Mouse (Mus musculus) intestine, postnatal 0 days (tissue): Measurements from ENCODE around the gene Parp9. TPM values are rescaled to one million over a fixed set of nuclear protein-coding genes. Genes with fewer than 3 reads are reported as not detected.
"Not testable (repeated sequence)": the region's sequence is repeated elsewhere in the genome, so short reads cannot be mapped to it uniquely, and the experiment has no call there.

ENCODE experiments used
- ATAC-seq: fragments of 200-750 bp; cut with Nextera tagmentation; 2 replicates; pipeline ENCODE4 v1.8.0; 2017; ENCODE audit warnings: mild to moderate bottlenecking, moderate TSS enrichment, moderate library complexity
- H3K27ac ChIP-seq: fragments of 300-500 bp; sonication (generic); 2 replicates; pipeline ENCODE4 v1.5.1; 2014; ENCODE audit warnings: mild to moderate bottlenecking, low read depth, low read length, moderate library complexity
- H3K27me3 ChIP-seq: fragments of 300-500 bp; sonication (generic); replicated peaks from 2 replicates; pipeline ENCODE4 v1.6.1; 2014; ENCODE audit warnings: low read length, mixed read lengths; ENCODE audit not compliant: control insufficient read depth, insufficient read depth
- H3K36me3 ChIP-seq: fragments of 300-500 bp; sonication (generic); 2 replicates; pipeline ENCODE4 v1.6.1; 2014; ENCODE audit warnings: mild to moderate bottlenecking, moderate library complexity; ENCODE audit not compliant: control insufficient read depth, insufficient read depth
- H3K4me1 ChIP-seq: fragments of 300-500 bp; sonication (generic); replicated peaks from 2 replicates; pipeline ENCODE4 v1.6.1; 2014; ENCODE audit warnings: antibody characterized with exemption, low read length, mixed read lengths; ENCODE audit not compliant: control insufficient read depth, insufficient read depth
- H3K4me2 ChIP-seq: fragments of 300-500 bp; sonication (generic); replicated peaks from 2 replicates; pipeline ENCODE4 v1.6.1; 2014; ENCODE audit warnings: low read depth, mild to moderate bottlenecking, moderate library complexity
- H3K4me3 ChIP-seq: fragments of 300-500 bp; sonication (generic); 2 replicates; pipeline ENCODE4 v1.5.1; 2014; ENCODE audit warnings: low read depth, low read length
- H3K9ac ChIP-seq: fragments of 300-500 bp; sonication (generic); 2 replicates; pipeline ENCODE4 v1.6.1; 2014; ENCODE audit warnings: mild to moderate bottlenecking, low read depth, low read length
- H3K9me3 ChIP-seq: fragments of 300-500 bp; sonication (generic); 2 replicates; pipeline ENCODE4 v1.6.1; 2016; ENCODE audit warnings: mixed run types; ENCODE audit not compliant: control insufficient read depth
- CTCF ChIP-seq: sonication (generic); IDR thresholded peaks from 2 replicates; pipeline ENCODE4 v1.5.1; 2016; ENCODE audit warnings: low read depth, mild to moderate bottlenecking, control low read depth, antibody characterized with exemption, moderate library complexity
- WGBS: fragments of 180-500 bp; shearing (Covaris S2); extraction: QIAGEN DNeasy Blood & Tissue Kit; methylation state at CpG from one replicate; pipeline ENCODE4 v1.1.7; 2014; 5-methylcytosine and 5-hydroxymethylcytosine counted together
- polyA plus RNA-seq: library from polyadenylated mRNA; unstranded; fragments of >200 nt; fragmentation: Nextera tagmentation; extraction: Ambion mirVana; gene quantifications from 2 replicates; pipeline ENCODE4 v1.2.1, GENCODE M21; 2015

The Parp9 gene
- polyA plus RNA-seq, 1 experiment from 2014 or later = 29.2 TPM

GRCm38 (mm10) chr16:35941382-35941781 is 3.1 kb downstream of the Parp9 start:
- Histone ChIP-seq H3K36me3 (peaks cover 29% of the 10 kb centered on the region), H3K27me3 (no peaks in the 10 kb centered on the region), H3K27ac (no peak overlapping the region), H3K4me2 (no peak overlapping the region), H3K4me3 (no peak overlapping the region), H3K9me3 (no peaks in the 10 kb centered on the region), H3K4me1 (no peaks in the 10 kb centered on the region), H3K9ac (no peak overlapping the region)
- TF ChIP-seq CTCF = peak; percentile 65
- no peak for ATAC-seq
- 84% methylated on average over 7 of the region's 7 CpGs for WGBS

- Histone ChIP-seq H3K27me3 (no peaks in the 10 kb centered on the region), H3K36me3 (peaks cover 36% of the 10 kb centered on the region), H3K4me1 (no peaks in the 10 kb centered on the region), H3K27ac (no peak overlapping the region), H3K9me3 (no peaks in the 10 kb centered on the region), H3K9ac (no peak overlapping the region), H3K4me3 (no peak overlapping the region), H3K4me2 (no peak overlapping the region)
- WGBS = 76% methylated on average over 5 of the region's 5 CpGs
- no peak for TF ChIP-seq CTCF
- no peak for ATAC-seq
These were observed 11.0 kb downstream of the Parp9 start for GRCm38 (mm10) chr16:35949264-35949663.

GRCm38 (mm10) chr16:35951216-35951615 is 12.9 kb downstream of the Parp9 start:
- Histone ChIP-seq H3K4me1 (no peaks in the 10 kb centered on the region), H3K27ac (no peak overlapping the region), H3K4me2 (no peak overlapping the region), H3K36me3 (peaks cover 38% of the 10 kb centered on the region), H3K4me3 (no peak overlapping the region), H3K27me3 (no peaks in the 10 kb centered on the region), H3K9ac (no peak overlapping the region), H3K9me3 (no peaks in the 10 kb centered on the region)
- ATAC-seq = no peak
- WGBS = 89% methylated on average over 3 of the region's 3 CpGs
- TF ChIP-seq CTCF = no peak

GRCm38 (mm10) chr16:35952628-35953130 is 14.4 kb downstream of the Parp9 start:
- no peaks in the 10 kb centered on the region for H3K4me1 ChIP-seq
- no peaks in the 10 kb centered on the region for H3K9me3 ChIP-seq
- H3K27ac ChIP-seq = no peak overlapping the region
- no peak overlapping the region for H3K4me3 ChIP-seq
- H3K9ac ChIP-seq = no peak overlapping the region
- no peak for TF ChIP-seq CTCF
- peaks cover 47% of the 10 kb centered on the region for H3K36me3 ChIP-seq
- H3K27me3 ChIP-seq = no peaks in the 10 kb centered on the region
- WGBS = 93% methylated on average over 5 of the region's 5 CpGs
- ATAC-seq = no peak
- no peak overlapping the region for H3K4me2 ChIP-seq

- not testable (repeated sequence) for ATAC-seq, H3K9me3 ChIP-seq, H3K4me3 ChIP-seq, H3K4me2 ChIP-seq, H3K9ac ChIP-seq, H3K27ac ChIP-seq, H3K27me3 ChIP-seq, H3K4me1 ChIP-seq
- peaks cover 37% of the 10 kb centered on the region for H3K36me3 ChIP-seq
- 76% methylated on average over 2 of the region's 4 CpGs for WGBS
These were observed 27.7 kb downstream of the Parp9 start for GRCm38 (mm10) chr16:35965991-35966390.

GRCm38 (mm10) chr16:35966411-35967115 is 28.3 kb downstream of the Parp9 start:
- Histone ChIP-seq H3K36me3 (peaks cover 43% of the 10 kb centered on the region), H3K4me1 (no peaks in the 10 kb centered on the region), H3K9ac (no peak overlapping the region), H3K4me3 (no peak overlapping the region), H3K27me3 (no peaks in the 10 kb centered on the region), H3K4me2 (no peak overlapping the region), H3K9me3 (no peaks in the 10 kb centered on the region), H3K27ac (no peak overlapping the region)
- WGBS = 63% methylated on average over 5 of the region's 5 CpGs
- no peak for ATAC-seq
- no peak for TF ChIP-seq CTCF

- Histone ChIP-seq H3K9ac (no peak overlapping the region), H3K4me3 (no peak overlapping the region), H3K27ac (no peak overlapping the region), H3K4me2 (no peak overlapping the region), H3K4me1 (no peaks in the 10 kb centered on the region), H3K9me3 (no peaks in the 10 kb centered on the region), H3K27me3 (no peaks in the 10 kb centered on the region), H3K36me3 (peaks cover 49% of the 10 kb centered on the region)
- WGBS = 83% methylated on average over 4 of the region's 4 CpGs
- ATAC-seq = no peak
- TF ChIP-seq CTCF = peak; percentile 55
These were observed 29.0 kb downstream of the Parp9 start for GRCm38 (mm10) chr16:35967319-35967718.
